Mouse (Mus musculus): ENCODE results near the gene 6030498E09Rik. TPM values are rescaled to one million over a fixed set of nuclear protein-coding genes. Genes with fewer than 3 reads are reported as not detected.

Gene 6030498E09Rik
- polyA plus RNA-seq (2015; fragmentation: Nextera tagmentation; extraction: Ambion mirVana) = 0.19 and 0.23 TPM in 2 replicates

DNA sequence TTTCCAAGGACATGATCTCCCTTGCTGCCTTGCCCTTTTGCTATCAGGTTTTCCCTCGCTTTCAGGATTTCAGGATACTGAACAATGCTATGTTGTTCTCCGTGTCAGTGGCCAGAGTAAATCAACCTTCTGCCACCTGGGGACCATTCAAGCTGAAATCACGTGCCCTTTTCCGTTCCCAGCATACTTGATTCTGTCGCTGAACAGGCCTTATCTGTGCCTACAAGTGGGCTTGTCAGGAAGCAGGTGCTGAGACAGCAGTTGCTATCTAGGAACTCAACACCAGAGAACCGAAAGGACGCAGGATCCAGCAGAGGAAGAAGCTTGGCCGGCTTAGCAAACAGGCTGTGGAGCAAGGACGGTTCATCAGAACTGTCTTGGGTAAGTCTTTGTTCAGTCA lies at the start of gene 6030498E09Rik:
6030498E09Rik (plus strand) TSS at position 194 of the 400 bp plus-strand sequence.

Small RNAs within 50 kb of the gene (microRNA-seq; reads per million reads assigned to microRNA genes)
- gene Gm25642 = not detected

Other genes starting within 250 kb of the 6030498E09Rik start
- gene Cul4b, start 196.5 kb upstream of the 6030498E09Rik start, polyA plus RNA-seq (2015; fragmentation: Nextera tagmentation; extraction: Ambion mirVana) = 11.8 and 13.4 TPM in 2 replicates
- gene Mcts1, start 172.1 kb upstream of the 6030498E09Rik start, polyA plus RNA-seq (2015; fragmentation: Nextera tagmentation; extraction: Ambion mirVana) = 194 and 201 TPM in 2 replicates
- gene C1galt1c1, start 137.6 kb upstream of the 6030498E09Rik start, polyA plus RNA-seq (2015; fragmentation: Nextera tagmentation; extraction: Ambion mirVana) = 32.9 and 37.6 TPM in 2 replicates